Mouse (Mus musculus) hindbrain, postnatal 0 days (tissue): ENCODE measurements around the gene Cep55. TPM values are rescaled to one million over a fixed set of nuclear protein-coding genes. Genes with fewer than 3 reads are reported as not detected.
A peak's percentile ranks its signal among the peaks of the same experiment; 100 is the strongest.

Experiments used
- ATAC-seq: fragments of 200-750 bp; cut with Nextera tagmentation; 2 replicates; pipeline ENCODE4 v1.8.0; 2017; ENCODE audit warnings: mild to moderate bottlenecking, moderate TSS enrichment, moderate library complexity
- DNase-seq: peaks from one replicate; pipeline ENCODE4 v3.0.0-alpha.2; 2015; ENCODE audit warnings: low spot score
- H3K27ac ChIP-seq: fragments of 300-500 bp; sonication (generic); 2 replicates; pipeline ENCODE4 v1.5.1; 2014; ENCODE audit warnings: mild to moderate bottlenecking
- H3K27me3 ChIP-seq: fragments of 300-500 bp; sonication (generic); 2 replicates; pipeline ENCODE4 v1.6.1; 2014; ENCODE audit warnings: low read length, mixed read lengths; ENCODE audit not compliant: insufficient read depth
- H3K36me3 ChIP-seq: fragments of 300-500 bp; sonication (generic); 2 replicates; pipeline ENCODE4 v1.6.1; 2014; ENCODE audit warnings: low read length, mixed read lengths; ENCODE audit not compliant: insufficient read depth
- H3K4me1 ChIP-seq: fragments of 300-500 bp; sonication (generic); 2 replicates; pipeline ENCODE4 v1.6.1; 2014; ENCODE audit warnings: antibody characterized with exemption, low read length, mixed read lengths; ENCODE audit not compliant: insufficient read depth
- H3K4me2 ChIP-seq: fragments of 300-500 bp; sonication (generic); 2 replicates; pipeline ENCODE4 v1.6.1; 2014; ENCODE audit warnings: low read depth, mild to moderate bottlenecking, low read length, moderate library complexity, mixed read lengths
- H3K4me3 ChIP-seq: fragments of 300-500 bp; sonication (generic); 2 replicates; pipeline ENCODE4 v1.5.1; 2014; ENCODE audit warnings: low read length
- H3K9ac ChIP-seq: fragments of 300-500 bp; sonication (generic); replicated peaks from 2 replicates; pipeline ENCODE4 v1.6.1; 2014; ENCODE audit warnings: mild to moderate bottlenecking, low read length, moderate library complexity, mixed read lengths
- H3K9me3 ChIP-seq: fragments of 300-500 bp; sonication (generic); 2 replicates; pipeline ENCODE4 v1.6.1; 2016; ENCODE audit warnings: low read length, mixed read lengths
- CTCF ChIP-seq: IDR thresholded peaks from 2 replicates; pipeline ENCODE4 v1.5.1; 2016; ENCODE audit warnings: antibody characterized with exemption, control low read depth, low read depth
- WGBS: fragments of 180-500 bp; shearing (Covaris S2); extraction: QIAGEN DNeasy Blood & Tissue Kit; methylation state at CpG from one replicate; pipeline ENCODE4 v1.1.7; 2014; 5-methylcytosine and 5-hydroxymethylcytosine counted together
- polyA plus RNA-seq: library from polyadenylated mRNA; unstranded; fragments of >200 nt; fragmentation: Nextera tagmentation; extraction: Ambion mirVana; gene quantifications from 2 replicates; pipeline ENCODE4 v1.2.1, GENCODE M21; 2015
- total RNA-seq: library from RNA; depleted of rRNA; stranded (reverse); fragments of >200 nt; gene quantifications from 2 replicates; pipeline ENCODE4 v1.2.3, GENCODE M21; 2014

Gene Cep55
- total and polyA plus RNA-seq, 2 experiments from 2014 or later = 2.5 to 6.6 TPM

GRCm38 (mm10) chr19:38091512-38091985 is 36.7 kb downstream of the Cep55 start:
- no peak overlapping the region for H3K27ac ChIP-seq
- DNase-seq = no peak
- peaks cover 9% of the 10 kb centered on the region for H3K27me3 ChIP-seq
- no peak overlapping the region for H3K4me3 ChIP-seq
- no peak overlapping the region for H3K9ac ChIP-seq
- no peaks in the 10 kb centered on the region for H3K36me3 ChIP-seq
- ATAC-seq = 0 out of 2 replicates have a peak, but pooled peaks have one; percentile 35
- no peak for TF ChIP-seq CTCF
- no peak overlapping the region for H3K4me2 ChIP-seq
- WGBS = 56% methylated on average over 4 of the region's 4 CpGs
- H3K4me1 ChIP-seq = no peaks in the 10 kb centered on the region
- H3K9me3 ChIP-seq = no peaks in the 10 kb centered on the region

DNA sequence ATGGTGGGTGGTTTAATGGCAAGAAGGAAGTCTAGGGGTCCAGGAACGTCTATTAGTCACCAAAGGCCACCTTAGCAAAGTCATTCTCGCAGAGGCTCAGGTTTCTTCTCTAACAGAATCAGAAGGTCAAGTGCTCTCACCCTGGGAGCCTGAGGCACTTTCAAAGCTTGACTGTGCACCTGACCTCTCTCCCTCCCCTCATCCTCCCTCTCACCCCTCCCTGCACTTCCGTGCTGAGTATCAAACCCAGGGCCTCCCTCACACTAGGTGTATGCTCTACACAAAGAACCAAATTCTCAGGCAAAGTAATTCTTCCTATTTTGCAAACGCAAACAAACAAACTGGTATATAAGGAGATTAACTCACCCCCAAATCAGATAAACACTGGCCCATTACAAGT is 41.4 kb downstream of the Cep55 start:
- DNase-seq = no peak
- Histone ChIP-seq H3K9ac (no peak overlapping the region), H3K27ac (no peak overlapping the region), H3K4me3 (no peak overlapping the region), H3K9me3 (no peaks in the 10 kb centered on the region), H3K4me1 (no peaks in the 10 kb centered on the region; the same call in 1 of the 2 replicates), H3K4me2 (no peak overlapping the region), H3K36me3 (no peaks in the 10 kb centered on the region), H3K27me3 (peaks cover 30% of the 10 kb centered on the region)
- WGBS = 16% methylated on average over 4 of the region's 4 CpGs
- no peak for ATAC-seq
- TF ChIP-seq CTCF = no peak

DNA sequence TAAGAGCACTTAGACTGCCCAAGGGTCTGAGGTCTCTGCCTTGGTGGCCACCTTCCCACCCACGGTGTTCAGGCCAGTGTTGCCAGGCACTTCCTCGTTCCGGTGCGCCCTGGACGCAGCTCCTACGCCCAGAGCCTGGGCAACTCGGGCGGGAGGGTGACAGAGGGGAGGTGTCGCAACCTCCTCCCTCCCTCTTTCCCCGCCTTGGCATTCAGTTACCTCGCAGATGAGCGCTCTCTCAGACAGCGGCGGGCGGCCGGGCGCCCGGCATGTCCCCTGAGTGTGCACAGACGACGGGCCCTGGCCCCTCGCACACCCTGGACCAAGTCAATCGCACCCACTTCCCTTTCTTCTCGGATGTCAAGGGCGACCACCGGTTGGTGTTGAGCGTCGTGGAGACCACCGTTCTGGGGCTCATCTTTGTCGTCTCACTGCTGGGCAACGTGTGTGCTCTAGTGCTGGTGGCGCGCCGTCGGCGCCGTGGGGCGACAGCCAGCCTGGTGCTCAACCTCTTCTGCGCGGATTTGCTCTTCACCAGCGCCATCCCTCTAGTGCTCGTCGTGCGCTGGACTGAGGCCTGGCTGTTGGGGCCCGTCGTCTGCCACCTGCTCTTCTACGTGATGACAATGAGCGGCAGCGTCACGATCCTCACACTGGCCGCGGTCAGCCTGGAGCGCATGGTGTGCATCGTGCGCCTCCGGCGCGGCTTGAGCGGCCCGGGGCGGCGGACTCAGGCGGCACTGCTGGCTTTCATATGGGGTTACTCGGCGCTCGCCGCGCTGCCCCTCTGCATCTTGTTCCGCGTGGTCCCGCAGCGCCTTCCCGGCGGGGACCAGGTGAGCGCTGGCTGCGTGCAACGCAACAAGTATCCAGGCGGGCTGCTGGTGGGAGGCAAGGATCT is 42.3 kb downstream of the Cep55 start, which contains the start of gene Ffar4:
Gene Ffar4, plus strand, starts transcription at position 214 of the 901 bp plus-strand sequence.
- Histone ChIP-seq H3K9me3 (no peaks in the 10 kb centered on the region), H3K27me3 (peaks cover 30% of the 10 kb centered on the region), H3K4me3 (peak within 1 kb of the TSS; percentile 34), H3K27ac (no peak within 1 kb of the TSS), H3K4me1 (no peaks in the 10 kb centered on the region; the same call in 1 of the 2 replicates), H3K36me3 (no peaks in the 10 kb centered on the region), H3K4me2 (peak within 1 kb of the TSS; percentile 55), H3K9ac (no peak within 1 kb of the TSS)
- 1% methylated on average over 77 of the region's 77 CpGs for WGBS
- DNase-seq (peak; percentile 5), ATAC-seq (peak; percentile 56)
- TF ChIP-seq CTCF = no peak

DNA sequence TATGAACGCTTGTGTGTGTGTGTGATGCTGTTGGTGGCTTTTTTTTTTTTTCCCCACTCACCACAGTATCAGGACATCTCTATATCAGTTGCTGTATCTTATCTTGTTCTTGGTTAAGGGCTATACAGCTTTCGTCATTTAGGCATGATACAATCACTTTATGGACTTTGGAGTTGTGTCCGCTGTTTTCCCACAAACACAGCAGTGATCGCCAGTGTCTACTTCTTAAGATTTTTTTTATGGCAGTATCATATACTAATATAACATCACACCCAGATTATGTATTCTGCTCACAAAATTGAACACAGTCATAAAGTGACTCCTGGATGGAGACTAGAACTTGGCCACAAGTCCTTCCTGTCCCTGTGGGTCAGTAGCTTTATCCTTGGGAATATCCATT is 53.1 kb downstream of the Cep55 start:
- 90% methylated on average over 4 of the region's 4 CpGs for WGBS
- ATAC-seq (no peak), DNase-seq (no peak)
- H3K4me3 ChIP-seq = no peak overlapping the region
- no peak overlapping the region for H3K27ac ChIP-seq
- no peaks in the 10 kb centered on the region for H3K36me3 ChIP-seq
- no peaks in the 10 kb centered on the region for H3K4me1 ChIP-seq
- H3K9ac ChIP-seq = no peak overlapping the region
- H3K9me3 ChIP-seq = no peaks in the 10 kb centered on the region
- H3K4me2 ChIP-seq = no peak overlapping the region
- no peaks in the 10 kb centered on the region for H3K27me3 ChIP-seq
- no peak for TF ChIP-seq CTCF

GRCm38 (mm10) chr19:38109506-38110242 is 54.9 kb downstream of the Cep55 start:
- no peak overlapping the region for H3K4me3 ChIP-seq
- 90% methylated on average over 15 of the region's 15 CpGs for WGBS
- H3K27ac ChIP-seq = no peak overlapping the region
- H3K9ac ChIP-seq = no peak overlapping the region
- H3K27me3 ChIP-seq = no peaks in the 10 kb centered on the region
- no peaks in the 10 kb centered on the region for H3K36me3 ChIP-seq
- TF ChIP-seq CTCF = no peak
- no peaks in the 10 kb centered on the region for H3K4me1 ChIP-seq
- ATAC-seq = no peak
- no peak for DNase-seq
- no peak overlapping the region for H3K4me2 ChIP-seq
- no peaks in the 10 kb centered on the region for H3K9me3 ChIP-seq

DNA sequence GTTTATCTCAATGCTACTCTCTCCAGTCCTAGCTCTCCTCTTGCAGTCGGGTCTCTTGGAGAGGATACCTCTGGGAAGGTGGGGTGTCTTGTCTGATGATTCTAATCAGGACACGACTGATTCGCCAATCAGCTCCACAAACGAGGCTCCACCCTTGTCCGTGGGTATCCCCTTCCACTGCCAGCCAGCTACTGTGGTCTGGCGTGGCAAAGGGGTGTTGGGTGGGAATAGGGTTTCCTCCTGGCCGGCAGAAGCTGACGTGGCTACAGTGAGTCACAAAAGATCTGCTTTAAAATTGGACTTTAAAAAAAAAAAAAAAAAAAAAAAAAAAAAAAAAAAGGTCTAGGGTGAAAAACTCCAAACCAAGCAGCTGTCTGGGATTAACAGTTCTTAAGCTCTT is 56.2 kb downstream of the Cep55 start:
- no peaks in the 10 kb centered on the region for H3K9me3 ChIP-seq
- no peak overlapping the region for H3K9ac ChIP-seq
- no peak for ATAC-seq
- H3K36me3 ChIP-seq = no peaks in the 10 kb centered on the region
- H3K27me3 ChIP-seq = no peaks in the 10 kb centered on the region
- no peak overlapping the region for H3K4me3 ChIP-seq
- no peak overlapping the region for H3K4me2 ChIP-seq
- no peak for DNase-seq
- no peaks in the 10 kb centered on the region for H3K4me1 ChIP-seq
- TF ChIP-seq CTCF = no peak
- WGBS = 83% methylated on average over 8 of the region's 8 CpGs
- H3K27ac ChIP-seq = no peak overlapping the region
